Mouse (Mus musculus) forebrain, embryonic 15.5 days (tissue): Measurements from ENCODE around the gene 1110051M20Rik. TPM values are rescaled to one million over a fixed set of nuclear protein-coding genes. Genes with fewer than 3 reads are reported as not detected.

Experiments
- ATAC-seq: fragments of 200-750 bp; cut with Nextera tagmentation; replicated peaks from 2 replicates; pipeline ENCODE4 v1.8.0; 2017; ENCODE audit warnings: mild to moderate bottlenecking, moderate TSS enrichment, moderate library complexity
- H3K27ac ChIP-seq: fragments of 300-500 bp; sonication (generic); replicated peaks from 2 replicates; pipeline ENCODE4 v1.5.1; 2015; ENCODE audit warnings: mild to moderate bottlenecking, inconsistent platforms
- H3K27me3 ChIP-seq: fragments of 300-500 bp; sonication (generic); 2 replicates; pipeline ENCODE4 v1.6.1; 2015; ENCODE audit warnings: inconsistent platforms
- H3K36me3 ChIP-seq: fragments of 300-500 bp; sonication (generic); 2 replicates; pipeline ENCODE4 v1.6.1; 2015; ENCODE audit warnings: mild to moderate bottlenecking, inconsistent platforms
- H3K4me1 ChIP-seq: fragments of 300-500 bp; sonication (generic); 2 replicates; pipeline ENCODE4 v1.6.1; 2015; ENCODE audit warnings: inconsistent platforms
- H3K4me2 ChIP-seq: fragments of 300-500 bp; sonication (generic); replicated peaks from 2 replicates; pipeline ENCODE4 v1.6.1; 2015; ENCODE audit warnings: mild to moderate bottlenecking, inconsistent platforms
- H3K4me3 ChIP-seq: fragments of 300-500 bp; sonication (generic); 2 replicates; pipeline ENCODE4 v1.5.1; 2015; ENCODE audit warnings: mild to moderate bottlenecking, inconsistent platforms
- H3K9ac ChIP-seq: fragments of 300-500 bp; sonication (generic); replicated peaks from 2 replicates; pipeline ENCODE4 v1.6.1; 2015; ENCODE audit warnings: mild to moderate bottlenecking, inconsistent platforms
- H3K9me3 ChIP-seq: fragments of 300-500 bp; sonication (generic); 2 replicates; pipeline ENCODE4 v1.6.1; 2016; ENCODE audit warnings: inconsistent platforms
- WGBS: fragments of 180-500 bp; shearing (Covaris S2); methylation state at CpG from one replicate; pipeline ENCODE4 v1.1.7; 2015; ENCODE audit warnings: mixed read lengths; 5-methylcytosine and 5-hydroxymethylcytosine counted together
- polyA plus RNA-seq: library from polyadenylated mRNA; unstranded; fragments of >200 nt; fragmentation: Nextera tagmentation; extraction: Ambion mirVana; gene quantifications from 2 replicates; pipeline ENCODE4 v1.2.1, GENCODE M21; 2015

The 1110051M20Rik gene
- polyA plus RNA-seq, 1 experiment from 2014 or later, result 168 TPM

DNA sequence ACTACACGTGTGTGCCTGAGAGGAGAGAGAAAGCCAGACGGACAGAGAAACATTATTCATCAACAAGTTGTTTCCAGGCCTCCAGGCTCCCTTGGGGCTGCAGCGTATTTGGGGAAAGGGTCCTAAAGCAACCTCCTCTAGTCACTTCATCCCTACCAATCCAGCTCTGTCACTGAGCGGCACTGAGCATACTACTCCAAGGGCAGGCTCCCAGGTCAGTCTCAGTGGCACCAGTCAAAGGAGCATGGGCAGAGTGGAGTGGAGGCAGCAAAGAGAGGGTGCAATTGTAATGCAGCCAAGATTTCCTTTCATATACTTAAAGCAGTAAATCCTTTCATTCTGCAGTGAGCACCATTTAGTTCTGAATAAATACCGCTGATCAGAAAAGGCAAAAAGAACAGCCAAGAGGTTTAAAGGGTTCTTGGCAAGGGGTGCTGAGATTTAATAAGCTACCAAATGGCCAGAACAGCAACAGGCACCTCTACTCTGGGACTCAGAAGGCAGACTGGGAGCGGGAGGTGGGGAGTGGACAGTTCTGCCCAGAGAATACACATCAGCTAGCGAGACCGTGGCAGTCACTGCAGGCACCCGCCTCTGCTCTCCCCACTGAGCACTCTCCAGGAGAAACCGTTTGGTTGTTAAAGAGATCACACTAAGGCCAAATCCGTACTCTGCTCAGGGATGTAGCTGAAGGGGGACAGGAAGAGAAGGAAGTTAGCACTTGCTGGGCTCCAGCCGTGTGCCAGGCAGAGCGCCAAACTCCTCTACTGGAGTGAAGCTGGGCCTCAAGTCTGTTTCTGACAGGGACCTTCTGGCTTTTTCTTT is 159.9 kb downstream of the 1110051M20Rik start:
- Histone ChIP-seq H3K4me2 (no peak overlapping the region), H3K4me1 (peaks cover 17% of the 10 kb centered on the region), H3K9ac (peak overlapping the region; percentile 5; the same call in 1 of the 2 replicates), H3K9me3 (no peaks in the 10 kb centered on the region), H3K36me3 (no peaks in the 10 kb centered on the region), H3K27me3 (no peaks in the 10 kb centered on the region), H3K4me3 (no peak overlapping the region), H3K27ac (peak overlapping the region; percentile 51)
- WGBS, result 43% methylated on average over 13 of the region's 13 CpGs
- ATAC-seq, result peak; percentile 63

DNA sequence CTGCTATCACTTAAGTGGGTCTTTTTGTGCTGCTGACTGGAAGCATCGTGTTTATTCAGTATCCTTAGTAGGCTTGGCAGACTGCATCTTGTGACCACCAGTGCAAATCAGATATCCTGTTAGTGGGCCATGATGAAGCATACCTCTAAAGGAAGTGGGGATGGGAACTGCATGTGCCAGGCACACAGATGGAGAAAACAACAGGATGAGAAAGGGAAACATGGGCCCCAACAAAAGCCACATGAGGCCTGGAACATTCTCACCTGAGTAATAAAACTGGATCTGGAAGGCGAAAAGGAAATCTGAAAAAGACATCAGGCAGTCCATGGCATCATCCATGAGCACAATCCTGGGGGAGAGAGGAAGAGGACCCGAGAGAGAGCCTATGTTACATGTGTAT is 160.5 kb downstream of the 1110051M20Rik start:
- Histone ChIP-seq H3K9ac (peak overlapping the region; percentile 5; the same call in 1 of the 2 replicates), H3K4me2 (no peak overlapping the region), H3K9me3 (no peaks in the 10 kb centered on the region), H3K36me3 (no peaks in the 10 kb centered on the region), H3K4me3 (no peak overlapping the region), H3K4me1 (peaks cover 17% of the 10 kb centered on the region), H3K27ac (peak overlapping the region; percentile 51), H3K27me3 (no peaks in the 10 kb centered on the region)
- ATAC-seq, result no peak
- 90% methylated on average over 3 of the region's 3 CpGs for WGBS

DNA sequence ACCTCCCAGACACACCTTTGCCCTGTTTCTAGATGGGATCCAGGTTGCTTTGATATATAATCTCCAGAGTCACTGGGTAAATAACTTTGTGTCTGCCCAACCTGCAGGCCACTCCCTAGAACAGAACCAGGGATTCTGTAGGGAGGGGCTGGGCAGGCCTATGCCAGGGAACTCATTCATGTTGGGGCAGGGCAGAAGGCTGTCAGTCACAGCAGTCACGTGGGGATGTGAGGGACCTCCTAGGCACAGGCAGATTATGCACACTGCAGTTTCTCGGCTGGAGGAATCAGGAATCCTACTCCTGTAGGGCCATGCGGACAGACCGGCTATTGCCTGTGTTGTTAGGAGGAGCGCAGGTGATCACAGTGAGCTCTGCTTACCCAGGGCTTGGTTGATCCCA is 163.1 kb downstream of the 1110051M20Rik start:
- no peak overlapping the region for H3K4me3 ChIP-seq
- H3K4me1 ChIP-seq, result peaks cover 17% of the 10 kb centered on the region
- H3K27ac ChIP-seq, result no peak overlapping the region
- H3K27me3 ChIP-seq, result no peaks in the 10 kb centered on the region
- ATAC-seq, result no peak
- no peak overlapping the region for H3K4me2 ChIP-seq
- 57% methylated on average over 5 of the region's 5 CpGs for WGBS
- H3K9me3 ChIP-seq, result no peaks in the 10 kb centered on the region
- H3K9ac ChIP-seq, result no peak overlapping the region
- H3K36me3 ChIP-seq, result peaks cover 19% of the 10 kb centered on the region; the same call in 1 of the 2 replicates

DNA sequence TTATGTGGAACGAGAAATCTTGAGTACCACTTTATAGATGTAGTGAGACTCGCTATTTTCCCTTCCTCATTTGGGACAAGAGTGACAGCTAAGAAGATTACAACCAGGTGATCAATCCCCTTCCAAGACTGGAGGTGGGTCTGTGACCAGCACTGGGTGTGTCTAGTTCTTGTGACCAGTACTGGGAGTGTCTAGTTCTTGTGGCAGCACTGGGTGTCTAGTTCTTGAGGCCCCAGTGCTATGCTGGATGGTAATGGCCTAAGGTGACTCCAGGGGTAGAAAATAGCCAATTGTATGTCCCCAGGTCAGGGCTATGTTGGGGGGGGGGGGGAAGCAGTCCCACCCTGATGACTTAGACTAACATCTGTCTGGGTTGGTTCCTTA is 165.1 kb downstream of the 1110051M20Rik start:
- no peak overlapping the region for H3K4me2 ChIP-seq
- H3K4me1 ChIP-seq, result peaks cover 7% of the 10 kb centered on the region
- H3K36me3 ChIP-seq, result peaks cover 38% of the 10 kb centered on the region
- H3K27ac ChIP-seq, result no peak overlapping the region
- WGBS, result 88% methylated on average over 2 of the region's 2 CpGs
- H3K9ac ChIP-seq, result no peak overlapping the region
- H3K9me3 ChIP-seq, result no peaks in the 10 kb centered on the region
- ATAC-seq, result no peak
- no peaks in the 10 kb centered on the region for H3K27me3 ChIP-seq
- no peak overlapping the region for H3K4me3 ChIP-seq

DNA sequence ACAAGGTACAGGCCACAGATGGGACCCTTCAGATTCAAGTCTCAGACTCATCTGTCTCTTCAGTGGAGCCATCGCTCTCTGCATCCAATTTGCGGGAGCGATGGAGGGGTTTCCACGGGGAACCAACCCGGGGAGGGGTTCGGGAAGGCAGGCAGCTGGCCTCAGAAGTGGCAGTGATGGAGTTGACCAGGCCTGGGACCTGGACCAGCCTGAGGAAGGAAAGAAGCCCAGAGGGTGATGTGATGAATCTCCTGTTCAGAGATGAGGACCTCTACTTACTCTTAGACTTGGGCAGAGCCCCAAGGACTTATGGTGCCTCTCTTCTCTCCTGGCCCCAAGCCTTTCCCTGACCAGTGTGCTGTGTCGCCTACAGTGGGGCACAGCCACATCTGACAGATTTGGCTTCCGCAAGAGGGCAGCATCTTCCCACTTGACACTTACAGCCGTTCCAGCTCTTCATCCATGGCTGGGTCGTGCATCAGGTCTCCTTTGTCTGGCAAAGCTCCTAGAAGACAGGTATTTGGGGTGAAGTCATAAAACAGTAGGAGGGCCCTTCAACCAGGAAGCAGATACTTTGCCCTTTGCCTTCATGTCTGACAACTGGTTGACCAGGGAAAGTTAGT is 165.6 kb downstream of the 1110051M20Rik start:
- H3K4me1 ChIP-seq, result peaks cover 2% of the 10 kb centered on the region; the same call in 1 of the 2 replicates
- WGBS, result 45% methylated on average over 10 of the region's 10 CpGs
- H3K36me3 ChIP-seq, result peaks cover 43% of the 10 kb centered on the region
- peak; percentile 62 for ATAC-seq
- H3K27me3 ChIP-seq, result no peaks in the 10 kb centered on the region
- H3K4me2 ChIP-seq, result no peak overlapping the region
- no peaks in the 10 kb centered on the region for H3K9me3 ChIP-seq
- no peak overlapping the region for H3K4me3 ChIP-seq
- no peak overlapping the region for H3K9ac ChIP-seq
- no peak overlapping the region for H3K27ac ChIP-seq

DNA sequence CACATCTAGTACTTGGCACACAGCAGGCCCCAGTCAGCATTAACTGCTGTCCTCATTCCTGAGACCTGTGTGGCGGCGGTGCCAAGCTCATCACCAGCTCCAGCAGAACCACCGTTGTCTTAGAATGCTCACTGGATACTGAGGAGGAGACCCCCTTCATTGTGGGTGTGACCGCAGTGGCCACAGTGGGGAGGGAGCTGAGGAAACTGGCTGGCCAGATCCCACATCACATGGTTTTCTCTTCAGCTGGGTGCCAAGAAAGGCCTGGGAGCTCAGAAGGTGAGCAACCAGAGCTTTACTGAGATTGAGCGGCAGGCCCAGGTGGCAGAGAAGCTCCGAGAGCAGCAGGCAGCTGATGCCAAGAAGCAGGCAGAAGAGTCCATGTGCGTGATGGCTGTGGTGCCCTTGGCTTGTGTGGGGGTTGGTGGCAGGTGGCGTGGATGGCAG is 174.8 kb downstream of the 1110051M20Rik start:
- H3K36me3 ChIP-seq, result peaks cover 73% of the 10 kb centered on the region
- H3K9me3 ChIP-seq, result no peaks in the 10 kb centered on the region
- no peak overlapping the region for H3K9ac ChIP-seq
- no peak for ATAC-seq
- H3K4me3 ChIP-seq, result no peak overlapping the region
- WGBS, result 89% methylated on average over 8 of the region's 8 CpGs
- H3K27ac ChIP-seq, result no peak overlapping the region
- H3K4me2 ChIP-seq, result no peak overlapping the region
- no peaks in the 10 kb centered on the region for H3K27me3 ChIP-seq
- peaks cover 13% of the 10 kb centered on the region for H3K4me1 ChIP-seq

DNA sequence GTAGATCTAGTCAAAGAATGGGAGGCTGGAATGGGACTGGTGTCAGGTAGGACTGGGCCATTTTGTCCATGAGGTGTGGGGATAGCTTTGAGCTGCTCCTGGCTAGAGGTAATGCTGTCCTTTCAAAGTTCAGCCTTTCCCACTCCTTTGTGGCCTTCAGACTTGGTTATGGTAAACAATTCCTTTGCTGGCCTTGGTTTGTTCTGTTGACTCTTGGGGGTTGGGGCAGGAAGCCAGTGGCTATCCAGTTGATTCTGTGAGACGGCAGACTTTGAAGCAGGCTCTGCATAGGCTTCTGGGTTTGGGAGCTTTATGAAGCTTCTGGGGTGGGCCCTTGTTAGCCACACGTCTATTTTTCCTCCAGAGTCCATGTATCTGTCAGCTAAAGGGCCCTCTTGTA is 175.8 kb downstream of the 1110051M20Rik start:
- Histone ChIP-seq H3K9ac (no peak overlapping the region), H3K27ac (no peak overlapping the region), H3K36me3 (peaks cover 63% of the 10 kb centered on the region), H3K27me3 (no peaks in the 10 kb centered on the region), H3K4me2 (no peak overlapping the region), H3K4me3 (no peak overlapping the region), H3K9me3 (no peaks in the 10 kb centered on the region), H3K4me1 (peaks cover 20% of the 10 kb centered on the region)
- WGBS, result 89% methylated on average over 2 of the region's 2 CpGs
- ATAC-seq, result no peak

DNA sequence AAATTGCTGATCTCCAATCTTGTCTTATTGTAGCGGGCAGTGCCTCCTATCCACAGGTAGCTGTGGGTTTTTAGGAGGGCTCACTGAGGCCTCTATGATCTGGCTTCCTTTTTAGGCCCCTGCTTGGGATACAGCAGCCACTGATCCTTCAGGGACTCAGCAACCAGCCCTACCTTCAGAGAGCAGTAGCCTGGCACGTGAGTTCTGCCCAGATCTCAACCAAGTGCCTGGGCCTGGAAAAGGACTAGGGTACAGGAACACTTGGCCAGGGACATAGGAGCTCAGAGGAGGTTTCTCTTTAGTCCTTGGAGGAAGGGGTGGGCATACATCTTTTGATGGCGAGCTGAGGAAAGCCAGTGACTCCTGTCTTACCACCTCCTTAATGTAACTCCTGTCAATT is 176.5 kb downstream of the 1110051M20Rik start:
- Histone ChIP-seq H3K27me3 (no peaks in the 10 kb centered on the region), H3K4me1 (peaks cover 20% of the 10 kb centered on the region), H3K4me2 (no peak overlapping the region), H3K9me3 (no peaks in the 10 kb centered on the region), H3K4me3 (no peak overlapping the region), H3K36me3 (peaks cover 56% of the 10 kb centered on the region), H3K27ac (no peak overlapping the region), H3K9ac (no peak overlapping the region)
- ATAC-seq, result no peak
- 97% methylated on average over 3 of the region's 3 CpGs for WGBS

DNA sequence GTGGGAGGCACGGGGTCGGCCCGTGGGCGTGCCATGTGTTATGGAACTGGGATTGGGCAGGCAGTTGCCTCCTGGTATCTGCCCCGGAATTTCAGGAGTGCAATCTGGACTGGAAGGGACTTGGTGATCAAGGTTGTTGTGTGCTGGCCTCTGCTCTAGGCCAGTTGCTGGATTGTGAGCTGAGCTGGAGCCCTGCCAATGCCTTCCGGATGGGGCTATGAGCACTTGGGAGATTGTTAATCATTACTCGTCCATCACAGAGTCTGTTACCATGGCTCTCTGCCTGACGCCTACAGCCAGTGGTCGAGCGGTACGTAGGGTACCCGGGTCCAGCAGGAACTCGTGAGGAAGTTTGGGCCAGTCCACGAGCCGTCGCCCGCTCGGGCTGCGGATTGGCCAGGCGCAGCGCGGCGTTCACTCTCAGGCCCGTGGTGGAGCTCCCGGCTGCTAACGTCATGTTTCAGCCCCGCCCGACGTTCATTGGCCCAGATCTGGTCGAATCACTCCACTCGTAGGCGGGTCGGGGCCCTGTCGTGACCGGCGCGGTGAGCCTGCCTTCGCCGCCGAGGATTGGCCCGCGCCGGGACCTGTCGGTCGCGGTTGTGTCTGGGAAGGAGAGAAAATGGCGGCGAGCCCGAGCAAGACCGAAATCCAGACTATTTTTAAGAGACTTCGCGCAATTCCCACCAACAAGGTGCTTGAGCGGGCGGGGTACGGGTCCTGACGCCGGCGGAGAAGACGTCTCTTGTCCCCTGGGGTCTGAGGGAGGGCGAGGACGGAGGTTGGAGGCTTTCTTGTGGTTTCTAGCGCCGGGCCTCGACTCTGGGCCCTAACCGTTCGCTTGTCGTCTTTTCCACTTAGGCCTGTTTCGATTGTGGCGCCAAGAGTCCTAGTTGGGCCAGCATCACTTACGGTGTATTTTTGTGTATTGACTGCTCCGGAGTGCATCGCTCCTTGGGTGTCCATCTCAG is 179.5 kb downstream of the 1110051M20Rik start, which contains the start of gene Arfgap2:
Gene Arfgap2 (plus strand): TSS at position 264 of the 971 bp plus-strand sequence.
- peak within 1 kb of the TSS; percentile 83 for H3K9ac ChIP-seq
- peaks cover 30% of the 10 kb centered on the region for H3K36me3 ChIP-seq
- H3K27me3 ChIP-seq, result no peaks in the 10 kb centered on the region
- H3K9me3 ChIP-seq, result no peaks in the 10 kb centered on the region
- H3K27ac ChIP-seq, result peak within 1 kb of the TSS; percentile 93
- ATAC-seq, result peak; percentile 99
- WGBS, result under 1% methylated on average over 72 of the region's 72 CpGs
- H3K4me3 ChIP-seq, result peak within 1 kb of the TSS; percentile 67
- peak within 1 kb of the TSS; percentile 73 for H3K4me2 ChIP-seq
- peaks cover 20% of the 10 kb centered on the region for H3K4me1 ChIP-seq

DNA sequence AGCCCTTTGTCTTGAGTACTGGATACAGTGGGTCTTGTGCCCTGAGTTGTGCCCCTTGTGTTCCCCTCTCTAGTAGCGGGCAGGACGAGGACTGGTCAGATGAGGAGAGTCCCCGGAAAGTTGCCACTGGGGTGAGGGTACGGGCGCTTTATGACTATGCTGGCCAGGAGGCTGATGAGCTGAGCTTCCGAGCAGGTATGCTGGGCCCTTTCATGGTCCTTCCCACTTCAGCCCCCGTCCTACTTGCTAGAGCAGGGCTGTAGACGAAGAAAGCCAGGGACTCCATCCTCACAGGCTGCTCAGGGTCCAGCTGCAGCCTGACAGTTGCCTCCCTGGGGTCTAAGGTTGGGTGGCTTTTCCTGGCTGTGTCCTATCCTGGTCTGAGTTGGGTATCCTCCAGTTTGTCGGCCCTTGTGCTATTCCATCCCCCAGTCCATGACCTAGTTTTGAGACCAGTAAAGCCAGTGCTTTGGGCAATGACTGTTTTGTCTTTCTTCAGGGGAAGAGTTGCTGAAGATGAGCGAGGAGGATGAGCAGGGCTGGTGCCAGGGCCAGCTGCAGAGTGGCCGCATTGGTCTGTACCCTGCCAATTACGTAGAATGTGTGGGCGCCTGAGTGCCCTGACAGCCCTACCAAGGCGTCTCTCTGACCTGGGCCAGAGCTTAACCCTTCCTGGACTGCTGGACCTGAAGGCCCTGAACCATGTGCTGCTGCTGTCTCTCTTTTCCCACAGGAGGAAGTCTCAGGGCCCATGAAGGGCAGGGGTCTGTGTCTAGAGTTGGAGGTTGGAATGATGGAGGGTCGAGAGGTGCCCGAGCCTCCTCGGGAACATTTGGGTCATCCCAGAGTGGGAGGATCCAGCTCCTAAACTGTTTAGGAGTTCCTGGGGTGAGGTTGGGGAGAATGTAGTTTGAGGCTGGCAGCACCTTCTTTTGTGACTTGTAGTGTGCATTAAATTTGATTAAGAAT is 180.5 kb downstream of the 1110051M20Rik start:
- Histone ChIP-seq H3K27me3 (no peaks in the 10 kb centered on the region), H3K9me3 (no peaks in the 10 kb centered on the region), H3K4me3 (peak overlapping the region; percentile 67), H3K27ac (peak overlapping the region; percentile 93), H3K4me2 (peak overlapping the region; percentile 73), H3K36me3 (peaks cover 20% of the 10 kb centered on the region), H3K9ac (peak overlapping the region; percentile 83), H3K4me1 (peaks cover 20% of the 10 kb centered on the region)
- WGBS, result 89% methylated on average over 17 of the region's 17 CpGs
- ATAC-seq, result 0 out of 2 replicates have a peak, but pooled peaks have one; percentile 0

DNA sequence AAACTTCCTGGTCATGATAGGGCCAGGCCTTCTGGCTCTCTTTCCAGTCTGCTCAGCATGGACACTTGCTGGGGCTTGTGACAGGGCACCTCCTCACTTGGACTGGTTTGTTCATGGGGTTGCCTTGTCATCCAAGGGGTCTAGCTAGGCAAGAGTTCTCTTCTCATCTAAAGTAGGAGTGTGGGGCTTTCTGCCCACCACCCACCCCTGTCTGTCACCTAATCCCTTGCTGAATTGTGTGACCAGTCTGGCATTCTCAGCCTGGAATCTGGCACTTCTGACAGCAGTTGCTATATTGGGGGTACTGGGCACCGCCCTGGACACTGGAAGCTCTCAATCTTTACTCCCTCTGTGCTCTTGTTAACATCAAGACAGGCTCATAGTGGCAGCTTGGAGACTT is 185.0 kb downstream of the 1110051M20Rik start:
- no peaks in the 10 kb centered on the region for H3K36me3 ChIP-seq
- WGBS, result 88% methylated on average over 1 of the region's 1 CpGs
- no peak overlapping the region for H3K27ac ChIP-seq
- no peak overlapping the region for H3K4me2 ChIP-seq
- ATAC-seq, result no peak
- H3K4me1 ChIP-seq, result peaks cover 41% of the 10 kb centered on the region
- no peak overlapping the region for H3K4me3 ChIP-seq
- H3K9me3 ChIP-seq, result no peaks in the 10 kb centered on the region
- H3K9ac ChIP-seq, result no peak overlapping the region
- H3K27me3 ChIP-seq, result peaks cover 13% of the 10 kb centered on the region; the same call in 1 of the 2 replicates
